Mouse (Mus musculus): ENCODE results near the gene Selenot. TPM values are rescaled to one million over a fixed set of nuclear protein-coding genes. Genes with fewer than 3 reads are reported as not detected.
"Not testable (repeated sequence)": the region's sequence is repeated elsewhere in the genome, so short reads cannot be mapped to it uniquely, and the experiment has no call there.

Selenot gene
- 100 to 1,000 TPM; 142 to 149 TPM for total RNA-seq (2021)

- intact Hi-C loops (cut with DNase I) = no loop called here
- DNase-seq = peak; percentile 98
Observed at GRCm38 (mm10) chr3:58576137-58577066, at the start of gene Selenot. Gene Selenot (plus strand): TSS chr3:58576636.

- intact Hi-C loops (cut with DNase I) = no loop called here
- no peak for DNase-seq
Observed at GRCm38 (mm10) chr3:58536573-58536972, 39.9 kb upstream of the Selenot start.

GRCm38 (mm10) chr3:58552001-58552811 lies 24.2 kb upstream of the Selenot start:
- intact Hi-C loops (cut with DNase I) = no loop called here
- DNase-seq = no peak

GRCm38 (mm10) chr3:58556649-58557048 lies 19.8 kb upstream of the Selenot start:
- intact Hi-C loops (cut with DNase I) = no loop called here
- DNase-seq = no peak

- DNase-seq = no peak
- intact Hi-C loops (cut with DNase I) = no loop called here
Observed at GRCm38 (mm10) chr3:58559887-58560286, 16.5 kb upstream of the Selenot start.

- no peak for DNase-seq
- intact Hi-C loops (cut with DNase I) = no loop called here
Observed at GRCm38 (mm10) chr3:58561437-58561836, 15.0 kb upstream of the Selenot start.

- no peak for DNase-seq
- intact Hi-C loops (cut with DNase I) = no loop called here
Observed at GRCm38 (mm10) chr3:58570821-58571220, 5.6 kb upstream of the Selenot start.

DNA sequence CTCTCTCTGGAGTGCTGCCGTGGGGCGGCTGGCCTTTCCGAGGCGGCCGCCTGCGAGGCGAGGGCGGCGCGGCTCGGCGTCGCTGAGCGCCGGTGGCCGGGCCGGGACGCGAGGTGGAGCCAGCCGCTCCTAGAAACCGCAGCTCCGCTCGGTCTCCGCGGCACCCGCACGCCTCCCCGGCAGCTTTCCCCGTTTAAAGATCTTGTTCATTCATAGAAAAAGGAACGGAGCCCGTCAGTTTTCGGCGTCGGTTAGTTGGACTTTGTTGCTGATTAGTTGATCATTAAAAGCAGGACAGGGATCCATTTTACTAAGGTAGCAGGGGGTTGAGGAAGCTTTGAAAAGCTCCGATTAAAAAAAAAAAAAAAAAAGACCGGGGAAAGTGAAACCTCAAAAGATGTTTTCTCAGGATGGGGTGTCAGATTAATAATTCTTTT lies 649 bp downstream of the Selenot start:
- peak; percentile 47 for DNase-seq
- intact Hi-C loops (cut with DNase I) = no loop called here

DNA sequence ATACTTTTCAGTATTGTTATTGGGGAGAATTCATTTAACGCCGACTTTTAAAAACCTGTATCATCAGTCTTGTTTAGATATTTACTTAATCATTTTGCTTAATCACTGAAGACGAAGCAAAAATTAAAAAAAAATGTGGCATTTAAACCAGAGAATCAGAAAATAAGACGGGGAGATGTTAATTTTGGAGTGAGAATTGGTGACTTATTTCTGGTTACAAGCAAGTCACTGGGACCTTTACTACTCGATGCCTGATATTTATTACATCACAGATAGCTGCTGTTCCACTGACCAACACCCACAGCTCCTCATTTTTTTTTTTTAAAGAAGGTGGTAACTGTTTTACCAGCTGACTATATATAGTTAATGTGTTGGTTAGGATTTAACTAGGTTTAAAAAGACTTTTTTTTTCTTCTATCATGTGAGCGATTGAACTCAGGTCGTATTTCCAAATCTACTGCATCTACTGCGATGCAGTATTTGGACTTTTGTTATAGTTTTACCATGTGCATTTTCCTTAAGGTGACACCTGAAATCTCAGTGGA lies 1.1 kb downstream of the Selenot start:
- intact Hi-C loops (cut with DNase I) = no loop called here
- DNase-seq = no peak

DNA sequence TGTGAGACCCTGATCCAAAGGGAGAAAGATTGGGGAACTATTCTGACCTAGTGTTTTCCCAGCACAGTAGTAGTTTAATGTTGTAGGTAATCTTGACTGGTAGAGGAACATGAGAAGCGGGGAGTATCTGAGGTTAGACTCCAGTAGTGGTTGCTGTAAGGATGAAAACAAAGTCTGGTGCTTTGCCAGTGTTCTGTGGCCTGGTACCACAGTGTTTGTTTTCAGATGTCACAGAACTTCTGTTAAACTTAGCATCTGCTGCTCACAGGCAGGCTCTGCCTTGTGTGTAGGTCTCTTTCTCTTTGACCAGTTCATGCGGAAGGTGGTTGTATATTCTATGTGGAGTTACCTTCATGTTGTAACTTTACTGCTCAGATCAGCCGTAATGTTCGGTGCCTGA lies 5.1 kb downstream of the Selenot start:
- intact Hi-C loops (cut with DNase I) = no loop called here
- DNase-seq = no peak

- intact Hi-C loops (cut with DNase I) = no loop called here
- no peak for DNase-seq
Observed at GRCm38 (mm10) chr3:58582297-58582696, 5.9 kb downstream of the Selenot start.

GRCm38 (mm10) chr3:58582788-58583426 lies 6.5 kb downstream of the Selenot start:
- intact Hi-C loops (cut with DNase I) = no loop called here
- no peak for DNase-seq

- DNase-seq; intact Hi-C loops (cut with DNase I): not testable (repeated sequence)
Observed at GRCm38 (mm10) chr3:58590544-58590943, 14.1 kb downstream of the Selenot start.

DNA sequence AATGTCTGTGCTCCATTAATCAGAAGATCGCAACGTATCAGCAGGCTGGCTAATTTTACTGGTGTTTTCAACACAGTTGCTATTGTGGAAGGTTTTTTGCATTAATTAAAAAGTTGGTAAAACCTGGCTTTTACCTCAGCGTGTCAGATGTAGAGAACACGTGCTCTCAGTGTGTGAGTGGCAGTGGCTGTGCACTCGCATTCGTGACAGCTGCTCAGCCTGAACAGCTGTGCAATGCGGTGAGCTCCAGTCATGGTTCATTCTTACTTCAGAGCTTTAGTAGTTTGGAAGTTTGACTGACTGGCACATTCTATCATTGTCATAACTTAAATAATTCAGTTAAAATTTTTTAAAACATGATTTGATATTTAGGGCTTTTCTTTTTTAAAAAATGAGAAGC lies 16.2 kb downstream of the Selenot start:
- DNase-seq; intact Hi-C loops (cut with DNase I): not testable (repeated sequence)

- intact Hi-C loops (cut with DNase I) = no loop called here
- DNase-seq = no peak
Observed at GRCm38 (mm10) chr3:58593623-58594022, 17.2 kb downstream of the Selenot start.

DNA sequence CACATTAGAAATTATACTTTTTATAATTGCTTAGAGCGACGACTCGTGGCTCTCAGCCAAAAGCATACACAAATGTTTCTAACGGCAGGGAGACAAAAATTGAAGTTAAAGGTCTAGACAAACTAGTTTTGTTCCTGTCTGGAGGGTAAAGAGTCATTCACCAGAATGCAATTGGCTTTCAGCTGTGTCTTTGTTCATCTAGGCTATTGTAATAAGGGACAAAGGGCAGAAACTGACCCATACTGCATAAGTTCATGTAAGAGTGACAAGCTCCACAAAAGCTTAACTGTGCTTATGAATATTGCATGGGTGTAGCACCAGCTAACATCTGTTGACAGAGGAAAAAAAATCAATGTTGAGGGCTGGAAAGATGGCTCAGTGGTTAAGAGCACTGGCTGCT lies 32.1 kb downstream of the Selenot start:
- intact Hi-C loops (cut with DNase I) = no loop called here
- no peak for DNase-seq

DNA sequence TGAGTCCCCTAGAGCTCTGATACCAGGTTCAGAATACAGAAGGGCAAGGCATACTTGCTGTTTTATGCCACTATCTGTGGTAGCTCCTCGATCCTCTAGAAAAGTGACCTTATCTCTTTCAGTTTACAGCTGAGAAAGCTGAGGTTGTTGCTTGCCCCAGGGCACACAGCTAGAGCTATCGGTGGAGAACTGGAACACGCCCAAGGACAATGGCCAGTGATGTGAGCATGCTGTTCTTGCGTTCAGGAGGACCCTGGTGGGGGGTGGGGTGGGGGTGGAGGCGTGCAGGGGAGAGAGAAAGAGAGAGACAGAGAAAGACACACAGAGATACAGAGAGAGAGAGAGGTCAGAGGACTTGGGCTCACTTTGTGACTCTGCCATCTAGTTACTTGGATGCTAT lies 33.5 kb downstream of the Selenot start:
- intact Hi-C loops (cut with DNase I) = no loop called here
- no peak for DNase-seq

DNA sequence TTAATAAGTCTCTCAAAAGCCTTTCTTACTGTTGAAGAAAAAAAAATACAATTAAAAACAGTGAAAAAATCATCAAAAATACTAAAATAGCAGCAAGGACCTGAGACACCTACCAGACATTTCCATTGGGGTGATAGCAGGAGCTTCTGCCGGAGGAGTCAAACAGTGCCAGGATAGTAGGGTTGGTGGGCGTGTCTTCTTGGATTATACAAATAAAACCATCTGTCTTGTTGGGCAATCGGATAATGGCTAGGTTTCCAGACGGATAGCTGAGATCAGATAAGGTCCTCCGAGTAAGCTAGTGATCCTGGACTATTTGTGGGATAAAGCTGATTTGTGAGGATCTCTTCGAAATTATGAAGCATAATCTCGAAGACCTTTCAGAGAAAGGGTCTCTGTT lies 44.6 kb downstream of the Selenot start:
- DNase-seq = no peak
- intact Hi-C loops (cut with DNase I) = no loop called here

DNA sequence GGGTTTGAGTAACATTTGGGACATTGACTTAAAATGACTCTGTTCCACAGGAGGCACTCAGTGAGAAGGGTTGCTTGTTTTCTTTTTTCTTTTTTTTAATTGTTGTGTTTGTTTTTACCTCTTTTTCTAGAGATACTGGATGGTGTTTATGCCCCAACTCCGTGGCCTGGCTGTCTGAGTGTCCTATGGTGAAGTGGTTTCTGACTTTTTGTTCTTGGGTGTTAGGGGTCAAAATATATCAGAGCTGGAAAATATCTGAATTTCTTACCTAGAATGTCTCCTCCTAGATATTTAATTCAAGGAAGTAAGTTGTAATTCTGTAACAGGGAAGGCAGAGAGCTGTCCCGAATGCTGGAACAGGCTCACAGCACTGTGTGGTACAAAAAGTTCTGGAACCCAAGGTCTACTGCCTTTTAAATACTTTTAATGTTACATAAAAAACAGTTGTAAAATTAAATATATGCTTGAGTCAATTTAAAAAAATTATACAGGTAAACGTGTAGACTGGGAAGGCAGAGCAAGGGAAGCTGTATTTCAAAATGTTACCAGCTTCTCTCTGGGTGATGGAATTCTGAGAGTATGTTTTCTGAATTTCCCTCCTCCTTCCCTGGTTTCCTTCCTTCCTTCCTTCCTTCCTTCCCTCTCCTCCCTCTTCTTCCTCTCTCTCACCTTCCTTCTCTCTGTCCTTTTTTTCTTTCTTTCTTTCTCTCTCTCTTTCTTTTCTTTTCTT lies 46.4 kb downstream of the Selenot start:
- intact Hi-C loops (cut with DNase I) = no loop called here
- DNase-seq = no peak

DNA sequence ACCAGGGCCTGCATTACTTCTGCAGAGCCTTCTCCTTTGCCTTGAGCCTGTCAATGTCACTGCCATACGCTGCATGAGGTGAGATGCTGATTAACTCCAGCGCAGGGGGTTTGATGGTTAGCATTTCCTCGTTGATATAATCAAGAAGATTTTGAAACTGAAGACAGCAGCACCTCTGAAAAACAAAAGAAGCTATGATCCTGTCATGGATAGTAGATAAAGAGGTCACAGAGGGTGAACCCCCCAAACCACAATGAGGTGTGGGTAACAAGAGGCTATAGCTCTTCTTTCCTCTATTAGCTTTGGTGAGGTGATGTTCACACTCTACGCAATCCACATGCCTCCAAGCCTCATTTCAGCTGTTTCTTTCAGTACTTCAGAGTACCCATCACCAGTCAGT lies 48.5 kb downstream of the Selenot start:
- no peak for DNase-seq
- intact Hi-C loops (cut with DNase I) = no loop called here
